Mouse (Mus musculus) intestine, embryonic 14.5 days (tissue): ENCODE results near the gene Fbxw20. TPM values are rescaled to one million over a fixed set of nuclear protein-coding genes. Genes with fewer than 3 reads are reported as not detected.

Source experiments
- polyA plus RNA-seq: library from polyadenylated mRNA; unstranded; fragments of >200 nt; fragmentation: Nextera tagmentation; extraction: Ambion mirVana; gene quantifications from 2 replicates; pipeline ENCODE4 v1.2.1, GENCODE M21; 2014

Fbxw20 gene
- polyA plus RNA-seq, 1 experiment from 2014 or later, result not detected

Other genes with a start within 250 kb of the Fbxw20 start
- gene Ucn2, start 248.7 kb downstream of the Fbxw20 start, polyA plus RNA-seq, result 0.37 TPM in 1 of 2 replicates, not detected in the other
- 10.2 and 11.3 TPM in 2 replicates for gene Pfkfb4, start 243.0 kb downstream of the Fbxw20 start, polyA plus RNA-seq
- gene Shisa5, start 196.2 kb downstream of the Fbxw20 start, polyA plus RNA-seq, result 80.8 and 85.8 TPM in 2 replicates
- 12.8 and 13.8 TPM in 2 replicates for gene Trex1, start 175.0 kb downstream of the Fbxw20 start, polyA plus RNA-seq
- gene Atrip, start 160.6 kb downstream of the Fbxw20 start, polyA plus RNA-seq, result 27.7 and 28.2 TPM in 2 replicates
- 12.9 and 14.5 TPM in 2 replicates for gene Ccdc51, start 152.3 kb downstream of the Fbxw20 start, polyA plus RNA-seq
- gene Tma7, start 152.2 kb downstream of the Fbxw20 start, polyA plus RNA-seq, result 682 and 702 TPM in 2 replicates
- gene Plxnb1, start 139.4 kb downstream of the Fbxw20 start, polyA plus RNA-seq, result 10.8 and 11.7 TPM in 2 replicates
- gene Fbxw21, start 72.7 kb downstream of the Fbxw20 start, polyA plus RNA-seq, result not detected in 2 replicates
- gene Fbxw13, start 38.8 kb downstream of the Fbxw20 start, polyA plus RNA-seq, result not detected in 2 replicates
- gene Fbxw14, start 52.9 kb upstream of the Fbxw20 start, polyA plus RNA-seq, result not detected in 2 replicates
- not detected in 2 replicates for gene Fbxw28, start 104.9 kb upstream of the Fbxw20 start, polyA plus RNA-seq
- not detected in 2 replicates for gene Fbxw22, start 169.5 kb upstream of the Fbxw20 start, polyA plus RNA-seq
- gene Fbxw16, start 214.4 kb upstream of the Fbxw20 start, polyA plus RNA-seq, result not detected in 2 replicates